Mouse (Mus musculus) liver, postnatal 0 days (tissue): ENCODE measurements around the gene Gm20388. TPM values are rescaled to one million over a fixed set of nuclear protein-coding genes. Genes with fewer than 3 reads are reported as not detected.

Experiments
- ATAC-seq: fragments of 200-750 bp; cut with Nextera tagmentation; 2 replicates; pipeline ENCODE4 v1.8.0; 2017; ENCODE audit warnings: mild to moderate bottlenecking, moderate library complexity
- DNase-seq: peaks from one replicate; pipeline ENCODE4 v3.0.0-alpha.2; 2016
- H3K27ac ChIP-seq: fragments of 300-500 bp; sonication (generic); 2 replicates; pipeline ENCODE4 v1.5.1; 2014; ENCODE audit warnings: antibody characterized with exemption, moderate library complexity, mild to moderate bottlenecking, low read depth
- H3K27me3 ChIP-seq: fragments of 300-500 bp; sonication (generic); 2 replicates; pipeline ENCODE4 v1.6.1; 2014; ENCODE audit warnings: low read length, control low read depth, mixed read lengths; ENCODE audit not compliant: insufficient read depth
- H3K36me3 ChIP-seq: fragments of 300-500 bp; sonication (generic); replicated peaks from 2 replicates; pipeline ENCODE4 v1.6.1; 2014; ENCODE audit warnings: mild to moderate bottlenecking, control low read depth, low read length, moderate library complexity, mixed read lengths; ENCODE audit not compliant: insufficient read depth
- H3K4me1 ChIP-seq: fragments of 300-500 bp; sonication (generic); 2 replicates; pipeline ENCODE4 v1.6.1; 2014; ENCODE audit warnings: antibody characterized with exemption, mild to moderate bottlenecking, control low read depth; ENCODE audit not compliant: insufficient read depth
- H3K4me2 ChIP-seq: fragments of 300-500 bp; sonication (generic); 2 replicates; pipeline ENCODE4 v1.6.1; 2014; ENCODE audit warnings: low read depth, mild to moderate bottlenecking, low read length, moderate library complexity, mixed read lengths
- H3K4me3 ChIP-seq: fragments of 300-500 bp; sonication (generic); 2 replicates; pipeline ENCODE4 v1.5.1; 2014; ENCODE audit warnings: low read depth, low read length
- H3K9ac ChIP-seq: fragments of 300-500 bp; sonication (generic); replicated peaks from 2 replicates; pipeline ENCODE4 v1.6.1; 2014; ENCODE audit warnings: mild to moderate bottlenecking, moderate library complexity
- H3K9me3 ChIP-seq: fragments of 300-500 bp; sonication (generic); 2 replicates; pipeline ENCODE4 v1.6.1; 2016; ENCODE audit warnings: mild to moderate bottlenecking, control low read depth, low read length, mixed read lengths
- CTCF ChIP-seq: sonication (generic); IDR thresholded peaks from 2 replicates; pipeline ENCODE4 v1.5.1; 2016; ENCODE audit warnings: antibody characterized with exemption, low read depth
- EP300 ChIP-seq: IDR thresholded peaks from 2 replicates; pipeline ENCODE4 v1.6.1; 2016; ENCODE audit warnings: antibody characterized with exemption, low read depth, mild to moderate bottlenecking
- WGBS: fragments of 180-500 bp; shearing (Covaris S2); extraction: QIAGEN DNeasy Blood & Tissue Kit; methylation state at CpG from one replicate; pipeline ENCODE4 v1.1.7; 2014; ENCODE audit not compliant: insufficient replicate concordance; 5-methylcytosine and 5-hydroxymethylcytosine counted together
- polyA plus RNA-seq: library from polyadenylated mRNA; unstranded; fragments of >200 nt; fragmentation: Nextera tagmentation; extraction: Ambion mirVana; gene quantifications from 2 replicates; pipeline ENCODE4 v1.2.1, GENCODE M21; 2015

Gm20388 gene
- polyA plus RNA-seq, 1 experiment from 2014 or later = not detected

DNA sequence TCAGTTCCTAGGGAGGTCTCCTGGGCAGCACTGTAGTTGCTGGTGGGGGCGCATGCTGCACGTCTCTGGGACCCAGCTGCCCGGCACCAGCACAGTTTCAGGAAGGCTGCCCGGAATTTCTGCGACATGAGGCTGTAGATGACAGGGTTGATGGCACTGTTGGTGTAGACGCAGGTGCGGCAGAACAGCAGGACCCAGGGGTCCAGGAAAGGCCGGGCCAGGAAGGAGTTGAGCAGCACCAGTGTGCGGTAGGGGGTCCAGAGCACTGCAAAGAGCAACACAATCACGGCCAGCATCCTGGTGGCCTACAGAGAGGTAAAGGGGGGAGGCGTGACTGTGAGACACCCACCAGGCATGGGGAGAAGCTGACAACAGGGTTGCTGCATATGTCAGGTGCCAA is 2446.6 kb downstream of the Gm20388 start:
- Histone ChIP-seq H3K27me3 (no peaks in the 10 kb centered on the region), H3K4me3 (no peak overlapping the region), H3K9ac (no peak overlapping the region), H3K9me3 (no peaks in the 10 kb centered on the region), H3K36me3 (no peaks in the 10 kb centered on the region), H3K27ac (no peak overlapping the region), H3K4me2 (no peak overlapping the region), H3K4me1 (no peaks in the 10 kb centered on the region)
- TF ChIP-seq CTCF (no peak), EP300 (no peak)
- ATAC-seq (no peak), DNase-seq (no peak)
- 70% methylated on average over 11 of the region's 11 CpGs for WGBS

DNA sequence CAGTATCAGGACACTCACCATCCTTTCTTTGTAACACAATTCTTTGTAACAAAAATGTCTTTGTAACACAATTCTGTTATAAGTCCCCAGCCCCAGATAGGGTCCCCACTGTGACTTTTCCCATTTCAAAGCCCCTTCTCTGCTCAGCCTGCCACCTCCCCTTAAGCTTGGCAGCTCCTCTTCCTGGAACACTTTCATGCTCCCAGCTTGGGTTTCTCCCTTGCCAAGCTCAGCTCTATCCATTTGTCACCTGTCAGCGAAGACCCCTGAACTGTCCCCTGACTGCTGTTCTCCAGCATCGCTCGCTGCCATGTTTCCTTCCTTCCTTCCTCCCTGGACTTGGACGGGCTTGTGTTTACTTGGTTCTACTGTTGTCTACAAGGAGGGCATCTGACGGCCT is 2447.0 kb downstream of the Gm20388 start:
- Histone ChIP-seq H3K4me1 (no peaks in the 10 kb centered on the region), H3K4me2 (no peak overlapping the region), H3K36me3 (no peaks in the 10 kb centered on the region), H3K9me3 (no peaks in the 10 kb centered on the region), H3K27me3 (no peaks in the 10 kb centered on the region), H3K27ac (no peak overlapping the region), H3K9ac (no peak overlapping the region), H3K4me3 (no peak overlapping the region)
- DNase-seq = no peak
- TF ChIP-seq EP300 = no peak
- TF ChIP-seq CTCF = no peak
- 54% methylated on average over 5 of the region's 5 CpGs for WGBS
- ATAC-seq = no peak

GRCm38 (mm10) chr8:122359111-122359775 is 2448.6 kb downstream of the Gm20388 start:
- TF ChIP-seq EP300 (no peak), CTCF (no peak)
- H3K4me1 ChIP-seq = no peaks in the 10 kb centered on the region
- no peaks in the 10 kb centered on the region for H3K36me3 ChIP-seq
- H3K9ac ChIP-seq = no peak overlapping the region
- DNase-seq (no peak), ATAC-seq (no peak)
- no peak overlapping the region for H3K4me3 ChIP-seq
- no peak overlapping the region for H3K27ac ChIP-seq
- H3K4me2 ChIP-seq = no peak overlapping the region
- 77% methylated on average over 15 of the region's 15 CpGs for WGBS
- no peaks in the 10 kb centered on the region for H3K9me3 ChIP-seq
- H3K27me3 ChIP-seq = no peaks in the 10 kb centered on the region

DNA sequence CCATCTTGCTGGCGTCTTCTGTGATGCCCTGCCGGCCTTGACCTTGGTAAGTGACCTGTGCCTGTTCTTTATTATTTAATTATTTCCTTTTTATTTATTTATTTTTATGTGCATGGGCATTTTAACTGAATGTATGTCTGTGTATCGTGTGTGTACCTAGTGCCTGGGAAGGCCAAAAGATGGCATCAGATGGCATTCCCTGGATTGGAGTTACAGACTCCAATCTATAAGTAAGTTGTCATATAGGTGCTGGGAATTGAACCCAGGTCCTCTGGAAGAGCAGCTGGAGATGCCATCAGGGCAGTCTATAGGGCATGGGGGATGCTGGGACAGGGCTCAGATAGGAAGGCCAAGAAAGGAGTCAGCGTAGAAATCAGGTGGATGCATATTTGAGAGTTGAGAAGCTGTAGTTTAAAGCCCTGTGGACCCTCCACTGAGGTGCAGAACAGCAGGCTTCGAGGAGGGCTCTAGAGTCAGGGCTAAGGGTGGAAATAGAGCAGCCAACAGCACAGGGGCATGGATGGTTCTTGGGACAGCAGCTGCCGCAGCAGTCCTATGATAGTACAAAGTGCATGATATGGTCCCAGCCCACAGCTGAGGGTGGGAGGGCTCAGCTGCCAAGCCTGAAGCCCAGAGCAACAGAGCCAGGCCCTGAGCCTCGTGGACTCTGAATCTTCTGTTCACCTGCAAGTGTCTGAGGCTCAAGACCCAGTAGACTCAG is 2450.2 kb downstream of the Gm20388 start, which contains the start of gene Trhr2:
Trhr2 (minus strand) TSS at position 51 of the 721 bp plus-strand sequence.
- no peak for TF ChIP-seq EP300
- TF ChIP-seq CTCF = no peak
- Histone ChIP-seq H3K4me2 (no peak within 1 kb of the TSS), H3K27ac (no peak within 1 kb of the TSS), H3K9me3 (no peaks in the 10 kb centered on the region), H3K27me3 (no peaks in the 10 kb centered on the region), H3K9ac (no peak within 1 kb of the TSS), H3K4me3 (no peak within 1 kb of the TSS), H3K4me1 (no peaks in the 10 kb centered on the region), H3K36me3 (no peaks in the 10 kb centered on the region)
- ATAC-seq = no peak
- no peak for DNase-seq
- 73% methylated on average over 7 of the region's 7 CpGs for WGBS

GRCm38 (mm10) chr8:122362271-122362670 is 2451.6 kb downstream of the Gm20388 start:
- no peak overlapping the region for H3K4me2 ChIP-seq
- DNase-seq (no peak), ATAC-seq (no peak)
- H3K36me3 ChIP-seq = no peaks in the 10 kb centered on the region
- H3K4me3 ChIP-seq = no peak overlapping the region
- H3K9ac ChIP-seq = no peak overlapping the region
- no peaks in the 10 kb centered on the region for H3K27me3 ChIP-seq
- no peaks in the 10 kb centered on the region for H3K4me1 ChIP-seq
- 55% methylated on average over 5 of the region's 5 CpGs for WGBS
- H3K9me3 ChIP-seq = no peaks in the 10 kb centered on the region
- no peak for TF ChIP-seq CTCF
- no peak for TF ChIP-seq EP300
- H3K27ac ChIP-seq = no peak overlapping the region

GRCm38 (mm10) chr8:122362967-122363366 is 2452.3 kb downstream of the Gm20388 start:
- no peak overlapping the region for H3K4me3 ChIP-seq
- no peak overlapping the region for H3K9ac ChIP-seq
- no peak overlapping the region for H3K4me2 ChIP-seq
- no peak for DNase-seq
- H3K27ac ChIP-seq = no peak overlapping the region
- H3K9me3 ChIP-seq = no peaks in the 10 kb centered on the region
- H3K27me3 ChIP-seq = no peaks in the 10 kb centered on the region
- WGBS = 50% methylated on average over 8 of the region's 8 CpGs
- TF ChIP-seq EP300 (no peak), CTCF (no peak)
- no peaks in the 10 kb centered on the region for H3K4me1 ChIP-seq
- ATAC-seq = no peak
- H3K36me3 ChIP-seq = no peaks in the 10 kb centered on the region
